Mouse (Mus musculus): ENCODE data around the gene 1700003E16Rik.

Gene 1700003E16Rik

GRCm38 (mm10) chr6:83156259-83156684 lies at the start of gene 1700003E16Rik, which contains the start of gene Wdr54:
1700003E16Rik (plus strand) TSS chr6:83156404.
Wdr54 (minus strand) TSS chr6:83156397.
- DNase-seq (ENCODE audit: low spot score in 2 of 2): peak in 1 of 2 experiments; percentile 76

DNA sequence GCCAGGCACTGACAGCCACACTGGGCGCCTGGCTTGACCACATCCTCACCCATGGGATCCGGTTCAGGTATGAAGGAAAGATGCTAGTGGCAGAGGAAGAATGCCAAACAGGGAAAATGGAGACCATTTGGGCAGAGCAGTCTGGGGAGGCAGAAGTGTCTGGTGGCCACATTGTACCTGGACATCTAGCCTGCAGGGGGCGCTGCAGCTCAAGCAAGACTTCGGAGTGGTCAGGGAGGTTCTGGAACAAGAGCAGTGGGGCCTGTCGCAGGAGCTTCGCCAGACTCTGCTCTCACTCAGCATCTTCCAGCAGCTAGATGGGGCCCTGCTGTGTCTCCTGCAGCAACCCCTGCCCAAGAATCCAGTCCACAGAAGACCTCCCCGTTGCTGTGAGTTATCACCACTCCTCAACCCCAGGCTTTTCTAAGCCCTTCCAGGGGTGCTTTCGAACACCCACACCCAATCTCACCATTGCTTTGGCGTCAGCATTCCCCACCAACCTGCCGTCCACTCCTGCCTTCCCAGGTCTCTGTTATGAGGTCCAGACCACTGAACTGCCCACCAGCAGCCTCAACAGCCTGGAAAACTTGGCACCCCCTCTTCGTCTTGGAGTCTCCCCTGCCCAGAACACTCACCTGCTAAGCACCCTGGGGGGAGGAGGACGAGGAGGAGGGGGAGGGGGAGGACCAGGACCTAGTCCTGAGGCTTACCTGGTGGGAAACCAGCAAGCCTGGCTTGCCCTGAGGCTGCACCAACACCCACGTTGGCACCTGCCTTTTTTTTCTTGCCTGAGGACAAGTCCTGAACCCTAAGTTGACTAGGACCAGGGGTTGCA lies 48.4 kb upstream of the 1700003E16Rik start:
- DNase-seq (ENCODE audit: low spot score in 2 of 2): peak in 1 of 2 experiments; percentile 73

- peak in 1 of 2 experiments; percentile 81 for DNase-seq (ENCODE audit: low spot score in 2 of 2)
Measured at GRCm38 (mm10) chr6:83108762-83109668, 47.2 kb upstream of the 1700003E16Rik start, which contains the start of gene Mrpl53. Mrpl53 (plus strand) TSS chr6:83109040.

- DNase-seq (ENCODE audit: low spot score in 2 of 2): no peak
Measured at GRCm38 (mm10) chr6:83111510-83112136, 44.6 kb upstream of the 1700003E16Rik start.

GRCm38 (mm10) chr6:83115011-83115671 lies 41.1 kb upstream of the 1700003E16Rik start, which contains the start of gene Mogs:
Mogs (plus strand) TSS chr6:83115496.
- DNase-seq (ENCODE audit: low spot score in 2 of 2): peak in 1 of 2 experiments; percentile 90

- DNase-seq (ENCODE audit: low spot score in 2 of 2): no peak
Measured at GRCm38 (mm10) chr6:83115682-83116372, 40.4 kb upstream of the 1700003E16Rik start.

- DNase-seq (ENCODE audit: low spot score in 2 of 2): no peak
Measured at GRCm38 (mm10) chr6:83116373-83117164, 39.6 kb upstream of the 1700003E16Rik start.

- no peak for DNase-seq (ENCODE audit: low spot score in 2 of 2)
Measured at GRCm38 (mm10) chr6:83117165-83117438, 39.1 kb upstream of the 1700003E16Rik start.

DNA sequence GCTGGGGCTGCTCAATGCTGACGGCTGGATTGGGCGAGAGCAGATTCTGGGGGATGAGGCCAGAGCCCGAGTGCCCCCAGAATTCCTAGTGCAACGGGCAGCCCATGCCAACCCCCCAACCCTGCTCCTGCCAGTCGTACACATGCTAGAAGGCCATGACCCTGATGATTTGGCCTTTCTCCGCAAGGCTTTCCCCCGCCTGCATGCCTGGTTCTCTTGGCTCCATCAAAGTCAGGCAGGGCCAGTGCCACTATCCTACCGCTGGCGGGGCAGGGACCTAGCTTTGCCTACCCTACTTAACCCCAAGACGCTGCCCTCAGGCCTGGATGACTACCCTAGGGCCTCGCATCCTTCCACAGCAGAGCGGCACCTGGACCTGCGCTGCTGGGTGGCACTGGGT lies 38.6 kb upstream of the 1700003E16Rik start:
- no peak for DNase-seq (ENCODE audit: low spot score in 2 of 2)

GRCm38 (mm10) chr6:83118369-83118768 lies 37.8 kb upstream of the 1700003E16Rik start:
- DNase-seq (ENCODE audit: low spot score in 2 of 2): no peak

DNA sequence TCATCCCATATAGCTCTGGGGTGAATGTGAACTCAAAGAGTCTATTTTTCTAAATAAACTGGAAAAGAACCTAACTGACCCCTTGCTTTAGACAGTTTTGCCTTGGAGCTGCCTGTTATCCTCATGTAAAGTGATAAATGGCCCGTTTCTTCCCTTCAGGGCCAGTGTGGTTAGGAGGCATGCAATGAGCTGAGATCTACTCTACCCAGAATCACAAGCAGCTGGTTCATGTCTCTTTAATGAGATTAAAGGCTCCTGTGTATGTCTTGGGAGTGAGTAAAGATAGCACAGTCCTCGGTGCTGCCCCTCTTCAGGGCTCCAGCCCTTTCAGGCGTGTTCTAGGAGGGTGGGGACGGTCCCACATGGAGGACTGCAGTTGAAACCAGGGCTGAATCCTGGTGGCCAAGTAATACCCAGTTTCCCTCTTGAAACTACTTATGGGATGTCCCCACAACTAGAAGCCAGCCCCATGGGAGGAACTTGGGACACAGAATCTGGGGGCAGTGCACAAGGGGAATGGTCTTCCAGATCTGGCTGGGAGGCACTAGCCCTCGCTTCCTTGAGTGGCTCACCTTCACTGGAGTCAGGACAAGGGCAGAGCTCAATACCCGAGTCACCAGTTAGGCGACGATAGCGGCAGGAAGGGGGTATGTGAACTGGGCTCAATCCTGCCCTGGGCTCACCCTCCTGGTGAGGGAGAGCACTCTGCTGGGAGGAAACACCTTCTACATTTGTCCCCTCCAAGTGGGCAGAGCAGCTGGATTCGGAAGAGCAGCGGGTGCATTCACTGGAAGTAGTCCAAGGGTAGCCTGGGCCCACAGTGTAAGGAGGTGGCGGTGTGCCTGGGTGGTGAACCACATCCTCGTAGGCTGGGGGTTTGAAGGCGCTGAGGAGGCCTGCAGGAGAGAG lies 37.1 kb upstream of the 1700003E16Rik start:
- no peak for DNase-seq (ENCODE audit: low spot score in 2 of 2)

DNA sequence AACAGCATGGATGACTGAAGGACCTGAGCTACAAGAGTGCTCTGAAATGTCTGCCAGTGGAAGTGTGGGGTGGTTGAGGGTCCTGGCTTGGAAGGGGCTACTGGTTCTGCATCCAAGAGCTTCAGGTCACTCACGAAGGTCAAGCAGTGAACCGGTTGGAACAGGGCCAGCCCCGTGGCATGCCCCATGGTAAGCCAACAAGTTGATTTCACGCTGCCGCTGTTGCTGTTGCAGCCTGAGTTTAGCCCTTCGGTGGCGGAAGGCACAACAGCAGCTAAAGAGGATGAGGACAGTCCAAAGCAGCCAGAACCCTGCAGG lies 36.5 kb upstream of the 1700003E16Rik start:
- DNase-seq (ENCODE audit: low spot score in 2 of 2): no peak

- peak; percentile 98 to 99 for DNase-seq (ENCODE audit: low spot score in 2 of 2)
Measured at GRCm38 (mm10) chr6:83120930-83121862, 35.0 kb upstream of the 1700003E16Rik start, which contains the start of gene Wbp1. Wbp1 (minus strand) TSS chr6:83121559.

GRCm38 (mm10) chr6:83121863-83122710 lies 34.1 kb upstream of the 1700003E16Rik start:
- DNase-seq (ENCODE audit: low spot score in 2 of 2): no peak

DNA sequence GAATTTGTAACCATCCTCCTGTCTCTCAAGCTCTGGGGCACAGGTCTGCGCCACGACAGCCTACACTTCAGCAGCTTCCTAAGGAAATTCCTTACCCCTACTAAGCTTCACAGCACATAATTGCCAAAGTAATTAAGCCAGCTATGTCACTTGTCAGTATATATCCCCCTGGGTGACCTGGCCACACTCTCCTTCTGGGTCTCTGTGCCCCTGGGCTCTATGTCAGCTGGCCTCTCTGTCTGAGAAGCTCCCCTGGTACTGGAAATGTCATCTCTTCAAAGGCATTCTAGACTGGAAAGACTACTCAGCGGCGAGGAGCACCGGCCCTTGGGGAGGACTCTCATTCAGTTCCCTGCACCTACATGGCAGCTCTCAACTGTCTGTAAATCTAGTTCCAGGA lies 33.2 kb upstream of the 1700003E16Rik start:
- no peak for DNase-seq (ENCODE audit: low spot score in 2 of 2)

- DNase-seq (ENCODE audit: low spot score in 2 of 2): peak; percentile 84 to 92
Measured at GRCm38 (mm10) chr6:83124851-83125312, 31.3 kb upstream of the 1700003E16Rik start.

GRCm38 (mm10) chr6:83125331-83125730 lies 30.9 kb upstream of the 1700003E16Rik start, which contains the start of gene Ino80b:
Ino80b (minus strand) TSS chr6:83125431.
- no peak for DNase-seq (ENCODE audit: low spot score in 2 of 2)

All from left cerebral cortex, adult 9 months (tissue).